9 mouse cellular contexts compared by ENCODE assay signal in genomic region chr5:123933957-123934591, GRCm38 (mm10). TPM values are rescaled to one million over a fixed set of nuclear protein-coding genes. Genes with fewer than 3 reads are reported as not detected.
DNase-seq lines count a peak whose midpoint lies in the region; ATAC-seq and TF ChIP-seq lines count a peak whose summit lies in the region.
"Had no signal": no experiment of that assay in that cellular context is flagged by ENCODE, and none has a peak within 500 bp of the region (broad histone marks: within the 10 kb centered on the region; RNA-seq: fewer than 3 reads in every experiment).

No protein-coding gene starts in this region.

- H3K4me2 ChIP-seq in midbrain, embryonic 14.5 days (ENCODE audit: low read length), result no peak overlapping the region
- H3K4me2 ChIP-seq in midbrain, embryonic 16.5 days (ENCODE audit: low read length), result no peak overlapping the region
- H3K4me2 ChIP-seq: limb, embryonic 15.5 days had no signal

- peak; percentile 9; the same call in 1 of the 2 replicates for TF ChIP-seq CTCF in embryonic fibroblast, embryonic 13.5 days (IDR thresholded peaks at IDR 0.05; ENCODE audit: borderline replicate concordance, insufficient read depth, low read length)

- 38% methylated on average over 18 of the region's 18 CpGs for WGBS in midbrain, embryonic 14.5 days
- 33% methylated on average over 18 of the region's 18 CpGs for WGBS in midbrain, embryonic 16.5 days

- no peak overlapping the region for H3K9ac ChIP-seq in midbrain, embryonic 14.5 days (replicated peaks; ENCODE audit: low read length)
- no peak overlapping the region for H3K9ac ChIP-seq in midbrain, embryonic 16.5 days (ENCODE audit: low read depth, low read length)
- H3K9ac ChIP-seq: limb, embryonic 15.5 days had no signal

- H3K36me3 ChIP-seq in midbrain, embryonic 14.5 days (ENCODE audit: control insufficient read depth, insufficient read depth, low read length), result 0 out of 2 replicates have a peak, but pooled peaks cover 3% of the 10 kb centered on the region
- H3K36me3 ChIP-seq in midbrain, embryonic 16.5 days (ENCODE audit: control insufficient read depth, insufficient read depth, low read length), result no peaks in the 10 kb centered on the region
- H3K36me3 ChIP-seq: limb, embryonic 15.5 days had no signal

- DNase-seq in cerebellum, postnatal 10 days, result peak; percentile 47 to 55
- DNase-seq in midbrain, embryonic 14.5 days, result peak; percentile 43
- no peak for DNase-seq in adrenal gland, adult 18-20 months (ENCODE audit: low spot score in 2 of 2)
- no peak for DNase-seq in cerebellum, postnatal 36 days

- H3K9me3 ChIP-seq in midbrain, embryonic 14.5 days (ENCODE audit: control insufficient read depth, low read length), result no peaks in the 10 kb centered on the region
- no peaks in the 10 kb centered on the region for H3K9me3 ChIP-seq in midbrain, embryonic 16.5 days (replicated peaks; ENCODE audit: control insufficient read depth, low read length, poor library complexity, severe bottlenecking)
- H3K9me3 ChIP-seq: limb, embryonic 15.5 days had no signal

- no peak for ATAC-seq in cerebellum, adult (ENCODE audit: insufficient number of reproducible peaks, low FRiP score, low TSS enrichment)
- ATAC-seq in midbrain, embryonic 14.5 days (ENCODE audit: low FRiP score, low TSS enrichment), result no peak
- ATAC-seq in midbrain, embryonic 16.5 days, result no peak
- ATAC-seq in megakaryocyte-erythroid progenitor cell, adult 5-6 weeks (replicated peaks; ENCODE audit: low FRiP score, low TSS enrichment, poor library complexity, severe bottlenecking), result peak; percentile 58; the same call in 1 of the 2 replicates

- TF ChIP-seq POLR2A in embryonic fibroblast, embryonic 13.5 days (IDR thresholded peaks at IDR 0.05; ENCODE audit: low read depth, low read length), result no peak

- no peaks in the 10 kb centered on the region for H3K27me3 ChIP-seq in midbrain, embryonic 14.5 days (ENCODE audit: control insufficient read depth, insufficient read depth, low read length)
- H3K27me3 ChIP-seq in midbrain, embryonic 16.5 days (ENCODE audit: control insufficient read depth, insufficient read depth, low read depth, low read length), result no peaks in the 10 kb centered on the region
- H3K27me3 ChIP-seq: limb, embryonic 15.5 days had no signal

- H3K27ac ChIP-seq in midbrain, embryonic 14.5 days (replicated peaks; ENCODE audit: low read depth, low read length), result no peak overlapping the region
- H3K27ac ChIP-seq in midbrain, embryonic 16.5 days (ENCODE audit: low read length), result no peak overlapping the region
- no peak overlapping the region for H3K27ac ChIP-seq in embryonic fibroblast, embryonic 13.5 days (ENCODE audit: insufficient read depth, low read length)
- H3K27ac ChIP-seq: limb, embryonic 15.5 days had no signal

- H3K4me1 ChIP-seq in midbrain, embryonic 14.5 days (ENCODE audit: control insufficient read depth, insufficient read depth, low read length), result peaks cover 3% of the 10 kb centered on the region; the same call in 1 of the 2 replicates
- H3K4me1 ChIP-seq in midbrain, embryonic 16.5 days (ENCODE audit: control insufficient read depth, insufficient read depth, low read length), result peaks cover 4% of the 10 kb centered on the region
- H3K4me1 ChIP-seq in embryonic fibroblast, embryonic 13.5 days (ENCODE audit: control insufficient read depth, insufficient read depth, low read length), result no peaks in the 10 kb centered on the region

- no peak overlapping the region for H3K4me3 ChIP-seq in midbrain, embryonic 14.5 days (replicated peaks; ENCODE audit: low read depth, low read length)
- no peak overlapping the region for H3K4me3 ChIP-seq in midbrain, embryonic 16.5 days (ENCODE audit: low read depth, low read length)
- no peak overlapping the region for H3K4me3 ChIP-seq in embryonic fibroblast, embryonic 13.5 days (ENCODE audit: insufficient read depth, low read length)
- H3K4me3 ChIP-seq: limb, embryonic 15.5 days had no signal

RNA-seq across cellular contexts. Expression of gene Ccdc62, which starts 3.6 kb away (rescaled TPM):
- 4.3 and 4.6 TPM in 2 replicates for polyA plus RNA-seq in midbrain, embryonic 14.5 days (2014; fragmentation: Nextera tagmentation; extraction: Ambion mirVana)
- polyA plus RNA-seq in midbrain, embryonic 16.5 days (2015; fragmentation: Nextera tagmentation; extraction: Ambion mirVana), result 4.2 and 4.9 TPM in 2 replicates
- polyA plus RNA-seq in embryonic fibroblast, embryonic 13.5 days (2011; ENCODE audit: insufficient read length, low read depth, missing spikeins), result 3.1 and 8.0 TPM in 2 replicates
- 2.1 and 3.3 TPM in 2 replicates for total RNA-seq in megakaryocyte-erythroid progenitor cell, adult 5-6 weeks (2014; fragmentation: Nextera tagmentation)
- total RNA-seq in megakaryocyte-erythroid progenitor cell, adult 5-6 weeks (2017), result 2.6 and 4.2 TPM in 2 replicates
- total RNA-seq in adrenal gland, adult 18-20 months (2021), result 1 to 10 TPM; 4.3 to 4.5 TPM

RNA-seq across cellular contexts. Expression of gene Gm43518, which starts 6.9 kb away (rescaled TPM):
- 2.0 and 2.3 TPM in 2 replicates for polyA plus RNA-seq in midbrain, embryonic 14.5 days (2014; fragmentation: Nextera tagmentation; extraction: Ambion mirVana)
- polyA plus RNA-seq in midbrain, embryonic 16.5 days (2015; fragmentation: Nextera tagmentation; extraction: Ambion mirVana), result 2.6 and 3.6 TPM in 2 replicates
- 1.4 and 2.0 TPM in 2 replicates for polyA plus RNA-seq in embryonic fibroblast, embryonic 13.5 days (2011; ENCODE audit: insufficient read length, low read depth, missing spikeins)
- not detected in 2 replicates for total RNA-seq in megakaryocyte-erythroid progenitor cell, adult 5-6 weeks (2014; fragmentation: Nextera tagmentation)
- total RNA-seq in megakaryocyte-erythroid progenitor cell, adult 5-6 weeks (2017), result not detected in 2 replicates
- 1 to 10 TPM in 1 of 2 experiments, under 1 TPM in 1; 0.74 to 1.5 TPM for total RNA-seq in adrenal gland, adult 18-20 months (2021)

RNA-seq across cellular contexts. Expression of gene Denr, which starts 27.1 kb away (rescaled TPM):
- 118 and 132 TPM in 2 replicates for polyA plus RNA-seq in midbrain, embryonic 14.5 days (2014; fragmentation: Nextera tagmentation; extraction: Ambion mirVana)
- 122 and 130 TPM in 2 replicates for polyA plus RNA-seq in midbrain, embryonic 16.5 days (2015; fragmentation: Nextera tagmentation; extraction: Ambion mirVana)
- polyA plus RNA-seq in embryonic fibroblast, embryonic 13.5 days (2011; ENCODE audit: insufficient read length, low read depth, missing spikeins), result 110 and 137 TPM in 2 replicates
- 102 and 106 TPM in 2 replicates for total RNA-seq in megakaryocyte-erythroid progenitor cell, adult 5-6 weeks (2014; fragmentation: Nextera tagmentation)
- 96.4 and 102 TPM in 2 replicates for total RNA-seq in megakaryocyte-erythroid progenitor cell, adult 5-6 weeks (2017)
- total RNA-seq in adrenal gland, adult 18-20 months (2021), result 10 to 100 TPM; 54.7 to 74.1 TPM

RNA-seq across cellular contexts. Expression of gene Hip1r, which starts 39.4 kb away (rescaled TPM):
- 22.5 and 24.7 TPM in 2 replicates for polyA plus RNA-seq in midbrain, embryonic 14.5 days (2014; fragmentation: Nextera tagmentation; extraction: Ambion mirVana)
- polyA plus RNA-seq in midbrain, embryonic 16.5 days (2015; fragmentation: Nextera tagmentation; extraction: Ambion mirVana), result 33.5 and 34.3 TPM in 2 replicates
- 5.9 and 6.2 TPM in 2 replicates for polyA plus RNA-seq in embryonic fibroblast, embryonic 13.5 days (2011; ENCODE audit: insufficient read length, low read depth, missing spikeins)
- 9.3 and 9.5 TPM in 2 replicates for total RNA-seq in megakaryocyte-erythroid progenitor cell, adult 5-6 weeks (2014; fragmentation: Nextera tagmentation)
- 13.7 and 30.9 TPM in 2 replicates for total RNA-seq in megakaryocyte-erythroid progenitor cell, adult 5-6 weeks (2017)
- total RNA-seq in adrenal gland, adult 18-20 months (2021), result 10 to 100 TPM; 20.1 to 28.4 TPM

RNA-seq across cellular contexts. Expression of gene Hcar1, which starts 54.3 kb away (rescaled TPM):
- 0.08 and 0.41 TPM in 2 replicates for polyA plus RNA-seq in midbrain, embryonic 14.5 days (2014; fragmentation: Nextera tagmentation; extraction: Ambion mirVana)
- 0.55 and 0.62 TPM in 2 replicates for polyA plus RNA-seq in midbrain, embryonic 16.5 days (2015; fragmentation: Nextera tagmentation; extraction: Ambion mirVana)
- polyA plus RNA-seq in embryonic fibroblast, embryonic 13.5 days (2011; ENCODE audit: insufficient read length, low read depth, missing spikeins), result 0.16 TPM in 1 of 2 replicates, not detected in the other
- not detected in 2 replicates for total RNA-seq in megakaryocyte-erythroid progenitor cell, adult 5-6 weeks (2014; fragmentation: Nextera tagmentation)
- total RNA-seq in megakaryocyte-erythroid progenitor cell, adult 5-6 weeks (2017), result not detected in 2 replicates
- 10 to 100 TPM in 1 of 2 experiments, 1 to 10 TPM in 1; 5.1 to 18.0 TPM for total RNA-seq in adrenal gland, adult 18-20 months (2021)

Comparison
In these comparisons a context has a peak if more than half of its experiments do, and no peak if none do; other contexts are left out.
1. DNase-seq: peak in cerebellum, postnatal 10 days (2 of 2) and midbrain, embryonic 14.5 days (single experiment); none in adrenal gland, adult 18-20 months (0 of 2) and cerebellum, postnatal 36 days (0 of 2).